20 mouse cellular contexts compared by ENCODE assay signal in genomic region chr2:29404931-29405330, GRCm38 (mm10). TPM values are rescaled to one million over a fixed set of nuclear protein-coding genes. Genes with fewer than 3 reads are reported as not detected.
DNase-seq lines count a peak whose midpoint lies in the region; ATAC-seq lines count a peak whose summit lies in the region.
"Had no signal": no experiment of that assay in that cellular context is flagged by ENCODE, and none has a peak within 500 bp of the region (broad histone marks: within the 10 kb centered on the region; RNA-seq: fewer than 3 reads in every experiment).

No protein-coding gene starts in this region.

- H3K4me1 ChIP-seq in hindbrain, embryonic 14.5 days (replicated peaks; ENCODE audit: control insufficient read depth, insufficient read depth, low read length): peaks cover 8% of the 10 kb centered on the region
- no peaks in the 10 kb centered on the region for H3K4me1 ChIP-seq in hindbrain, embryonic 11.5 days (replicated peaks; ENCODE audit: control insufficient read depth, insufficient read depth, low read length)
- peaks cover 14% of the 10 kb centered on the region for H3K4me1 ChIP-seq in midbrain, embryonic 10.5 days
- no peaks in the 10 kb centered on the region for H3K4me1 ChIP-seq in midbrain, embryonic 11.5 days (ENCODE audit: control insufficient read depth, insufficient read depth, low read length)

- no peak overlapping the region for H3K4me2 ChIP-seq in hindbrain, embryonic 14.5 days (replicated peaks)
- H3K4me2 ChIP-seq in hindbrain, embryonic 11.5 days (replicated peaks; ENCODE audit: low read depth, low read length): no peak overlapping the region
- H3K4me2 ChIP-seq in midbrain, embryonic 11.5 days: no peak overlapping the region
- H3K4me2 ChIP-seq: forebrain, embryonic 12.5 days; hindbrain, embryonic 13.5 days; neural tube, embryonic 12.5 days; stomach, embryonic 15.5 days had no signal

- no peaks in the 10 kb centered on the region for H3K9me3 ChIP-seq in hindbrain, embryonic 14.5 days (ENCODE audit: control insufficient read depth, low read length)
- no peaks in the 10 kb centered on the region for H3K9me3 ChIP-seq in hindbrain, embryonic 11.5 days (ENCODE audit: control insufficient read depth, low read length)
- no peaks in the 10 kb centered on the region for H3K9me3 ChIP-seq in midbrain, embryonic 10.5 days (replicated peaks)
- no peaks in the 10 kb centered on the region for H3K9me3 ChIP-seq in midbrain, embryonic 11.5 days (ENCODE audit: control insufficient read depth, low read length)
- H3K9me3 ChIP-seq: forebrain, embryonic 12.5 days; G1E; heart, embryonic 10.5 days; hindbrain, embryonic 13.5 days; neural tube, embryonic 12.5 days; stomach, embryonic 15.5 days had no signal

- no peak overlapping the region for H3K27ac ChIP-seq in hindbrain, embryonic 14.5 days
- H3K27ac ChIP-seq in hindbrain, embryonic 11.5 days (ENCODE audit: low read depth, low read length): no peak overlapping the region
- peak overlapping the region; percentile 28; the same call in 1 of the 2 replicates for H3K27ac ChIP-seq in midbrain, embryonic 10.5 days (replicated peaks)
- no peak overlapping the region for H3K27ac ChIP-seq in midbrain, embryonic 11.5 days (ENCODE audit: low read depth, low read length)
- H3K27ac ChIP-seq: forebrain, embryonic 12.5 days; heart, embryonic 10.5 days; hindbrain, embryonic 13.5 days; neural tube, embryonic 12.5 days; stomach, embryonic 15.5 days had no signal

- H3K4me3 ChIP-seq in hindbrain, embryonic 14.5 days (replicated peaks; ENCODE audit: low read length): no peak overlapping the region
- H3K4me3 ChIP-seq in hindbrain, embryonic 11.5 days (ENCODE audit: low read depth, low read length): no peak overlapping the region
- H3K4me3 ChIP-seq in midbrain, embryonic 10.5 days: no peak overlapping the region
- no peak overlapping the region for H3K4me3 ChIP-seq in midbrain, embryonic 11.5 days (ENCODE audit: low read depth, low read length)
- H3K4me3 ChIP-seq: forebrain, embryonic 12.5 days; heart, embryonic 10.5 days; hindbrain, embryonic 13.5 days; neural tube, embryonic 12.5 days; stomach, embryonic 15.5 days had no signal

- H3K36me3 ChIP-seq in hindbrain, embryonic 14.5 days (replicated peaks; ENCODE audit: control insufficient read depth, insufficient read depth): no peaks in the 10 kb centered on the region
- H3K36me3 ChIP-seq in hindbrain, embryonic 11.5 days (ENCODE audit: control insufficient read depth, insufficient read depth, low read length): no peaks in the 10 kb centered on the region
- H3K36me3 ChIP-seq in midbrain, embryonic 10.5 days: no peaks in the 10 kb centered on the region
- H3K36me3 ChIP-seq in midbrain, embryonic 11.5 days (ENCODE audit: control insufficient read depth, insufficient read depth, low read length): no peaks in the 10 kb centered on the region
- H3K36me3 ChIP-seq: forebrain, embryonic 12.5 days; heart, embryonic 10.5 days; hindbrain, embryonic 13.5 days; neural tube, embryonic 12.5 days; stomach, embryonic 15.5 days had no signal

- no peaks in the 10 kb centered on the region for H3K27me3 ChIP-seq in hindbrain, embryonic 14.5 days (ENCODE audit: control insufficient read depth, insufficient read depth, low read length)
- H3K27me3 ChIP-seq in hindbrain, embryonic 11.5 days (ENCODE audit: control insufficient read depth, insufficient read depth, low read length): no peaks in the 10 kb centered on the region
- no peaks in the 10 kb centered on the region for H3K27me3 ChIP-seq in midbrain, embryonic 10.5 days (ENCODE audit: low read depth, poor library complexity, severe bottlenecking)
- H3K27me3 ChIP-seq in midbrain, embryonic 11.5 days (ENCODE audit: control insufficient read depth, insufficient read depth, low read length): no peaks in the 10 kb centered on the region
- H3K27me3 ChIP-seq: CH12.LX; forebrain, embryonic 12.5 days; hindbrain, embryonic 13.5 days; neural tube, embryonic 12.5 days; stomach, embryonic 15.5 days had no signal

- WGBS in hindbrain, embryonic 14.5 days: 83% methylated on average over 10 of the region's 10 CpGs
- WGBS in hindbrain, embryonic 11.5 days: 89% methylated on average over 10 of the region's 10 CpGs
- WGBS in midbrain, embryonic 10.5 days: 93% methylated on average over 10 of the region's 10 CpGs
- WGBS in midbrain, embryonic 11.5 days: 90% methylated on average over 10 of the region's 10 CpGs

- no peak for ATAC-seq in hindbrain, embryonic 14.5 days (ENCODE audit: low FRiP score)
- ATAC-seq in hindbrain, embryonic 11.5 days (ENCODE audit: low FRiP score): no peak
- ATAC-seq in midbrain, embryonic 11.5 days (ENCODE audit: low FRiP score): no peak
- ATAC-seq in granulocyte monocyte progenitor cell, adult 5-6 weeks (replicated peaks; ENCODE audit: poor library complexity, severe bottlenecking): no peak
- ATAC-seq: activated CD4-positive, CD25-positive, alpha-beta regulatory T cell, adult 4 months had no signal

- no peak for DNase-seq in hindbrain, embryonic 14.5 days (ENCODE audit: low spot score)
- DNase-seq in hindbrain, embryonic 11.5 days (ENCODE audit: low spot score): no peak
- no peak for DNase-seq in midbrain, embryonic 10.5 days (ENCODE audit: low spot score)
- no peak for DNase-seq in midbrain, embryonic 11.5 days (ENCODE audit: low spot score, missing footprints)
- peak; percentile 56 for DNase-seq in NIH3T3 (ENCODE audit: low read depth)
- DNase-seq in kidney, postnatal 25 days: peak; percentile 44 to 70
- DNase-seq: adrenal gland, adult 8-10 months; B cell, adult 2 months; cerebellum, adult 11-12 months; lung, postnatal 4 days; thymus, postnatal 25 days had no signal

- H3K9ac ChIP-seq in hindbrain, embryonic 14.5 days: 0 out of 2 replicates have a peak overlapping the region, but pooled peaks have one; percentile 28
- no peak overlapping the region for H3K9ac ChIP-seq in hindbrain, embryonic 11.5 days (ENCODE audit: low read depth, low read length)
- H3K9ac ChIP-seq in midbrain, embryonic 11.5 days (ENCODE audit: low read length): no peak overlapping the region
- H3K9ac ChIP-seq: forebrain, embryonic 12.5 days; hindbrain, embryonic 13.5 days; neural tube, embryonic 12.5 days; stomach, embryonic 15.5 days had no signal

RNA-seq across cellular contexts. Expression of gene Med27, which starts 58.3 kb away (rescaled TPM):
- polyA plus RNA-seq in hindbrain, embryonic 14.5 days (2014; fragmentation: Nextera tagmentation; extraction: Ambion mirVana): 68.0 and 71.9 TPM in 2 replicates
- 69.8 and 74.6 TPM in 2 replicates for polyA plus RNA-seq in hindbrain, embryonic 11.5 days (2014; fragmentation: Nextera tagmentation; extraction: Ambion mirVana)
- 61.0 and 70.0 TPM in 2 replicates for polyA plus RNA-seq in midbrain, embryonic 10.5 days (2016; fragmentation: Nextera tagmentation; extraction: Ambion mirVana)
- polyA plus RNA-seq in midbrain, embryonic 11.5 days (2014; fragmentation: Nextera tagmentation; extraction: Ambion mirVana): 67.5 and 68.4 TPM in 2 replicates
- total RNA-seq in granulocyte monocyte progenitor cell, adult 5-6 weeks (2014; fragmentation: Nextera tagmentation): 24.9 and 30.0 TPM in 2 replicates
- 8.9 and 11.5 TPM in 2 replicates for total RNA-seq in granulocyte monocyte progenitor cell, adult 5-6 weeks (2017)

Comparison
In these comparisons a context has a peak if more than half of its experiments do, and no peak if none do; other contexts are left out.
1. DNase-seq: peak in NIH3T3 (single experiment) and kidney, postnatal 25 days (2 of 2); none in hindbrain, embryonic 14.5 days (single experiment), hindbrain, embryonic 11.5 days (single experiment), midbrain, embryonic 10.5 days (single experiment) and midbrain, embryonic 11.5 days (single experiment).